Mouse (Mus musculus): ENCODE measurements around the gene Sh2b1.
A peak's percentile ranks its signal among the peaks of the same experiment; 100 is the strongest.
"Not testable (repeated sequence)": the region's sequence is repeated elsewhere in the genome, so short reads cannot be mapped to it uniquely, and the experiment has no call there.

Sh2b1 gene

GRCm38 (mm10) chr7:126474993-126475581 lies at the start of gene Sh2b1:
Gene Sh2b1, minus strand, starts transcription at chr7:126475424.
- DNase-seq = peak; percentile 87 to 90

GRCm38 (mm10) chr7:126523316-126523715 lies 48.1 kb upstream of the Sh2b1 start:
- DNase-seq = no peak

DNA sequence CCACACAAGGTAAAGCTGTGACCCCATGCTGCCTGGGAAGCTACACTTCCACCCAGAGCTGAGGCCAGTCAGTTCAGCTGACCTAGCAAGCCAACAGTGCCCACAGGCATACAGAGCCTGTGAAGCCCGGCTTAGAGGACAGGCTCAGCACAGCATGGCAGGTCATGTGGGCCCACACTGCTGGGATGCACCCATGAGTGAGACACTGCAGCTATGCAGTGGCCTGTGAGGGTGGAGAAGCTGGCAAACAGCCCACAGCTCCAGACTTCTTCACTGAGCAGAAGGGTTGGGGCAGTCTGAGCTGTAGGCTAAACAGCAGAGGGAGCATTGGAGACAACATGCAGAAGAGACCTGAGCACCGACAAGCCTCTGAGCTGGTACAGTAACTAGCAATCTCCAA lies 44.3 kb upstream of the Sh2b1 start:
- DNase-seq = no peak

DNA sequence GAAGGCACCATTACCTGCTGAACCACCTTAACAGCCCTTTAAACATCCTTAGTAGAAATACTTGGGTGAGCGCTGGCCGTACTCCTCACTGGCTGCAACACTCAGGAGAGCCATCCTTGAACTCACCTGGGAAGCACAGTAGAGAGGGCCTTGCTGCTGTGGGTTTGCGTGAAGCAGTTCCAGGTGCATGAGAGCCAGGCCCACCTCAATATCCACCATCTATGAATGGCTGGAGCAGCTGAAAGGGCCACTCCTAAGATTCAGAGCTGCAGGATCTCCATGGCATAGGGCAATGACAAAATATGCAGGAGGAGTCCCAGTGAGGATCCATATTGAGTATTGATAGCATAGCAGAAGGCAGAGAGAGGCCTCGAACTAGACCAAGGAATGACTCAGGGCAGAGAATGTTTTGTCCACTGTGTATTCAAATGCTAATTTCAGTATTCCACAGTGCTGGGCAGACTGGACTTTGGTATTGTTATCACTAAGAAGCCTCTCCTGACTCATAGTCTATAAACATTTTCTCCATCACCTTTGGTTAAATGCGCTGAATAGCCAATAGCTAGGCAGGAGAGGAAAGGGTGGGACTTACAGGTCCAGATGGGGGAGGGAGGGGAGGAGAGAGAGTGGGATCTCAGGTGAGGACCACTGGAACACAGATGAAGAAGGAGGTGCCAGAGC lies 43.2 kb upstream of the Sh2b1 start:
- DNase-seq = no peak

DNA sequence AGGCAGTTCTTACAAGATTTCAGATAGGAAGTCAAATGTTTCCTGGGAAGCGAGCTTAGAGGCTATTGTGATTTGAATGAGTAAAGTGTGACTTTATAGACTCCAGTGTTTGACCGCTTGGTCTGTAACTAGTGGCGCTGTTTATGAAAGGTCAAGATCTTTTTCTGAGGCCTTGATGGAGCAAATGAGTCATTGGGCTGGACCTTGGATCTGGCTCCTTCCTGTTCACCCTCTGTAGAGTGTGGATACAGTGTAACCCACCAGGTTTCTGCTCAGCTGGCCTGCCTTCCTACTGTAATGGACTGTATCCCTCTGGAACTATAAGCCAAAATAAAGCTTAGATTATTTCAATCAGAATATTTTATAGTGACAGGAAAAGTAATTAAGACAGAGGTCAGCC lies 36.1 kb upstream of the Sh2b1 start:
- DNase-seq = no peak

- DNase-seq = no peak
Observed at GRCm38 (mm10) chr7:126507126-126507778, 32.0 kb upstream of the Sh2b1 start.

GRCm38 (mm10) chr7:126504913-126505312 lies 29.7 kb upstream of the Sh2b1 start:
- DNase-seq = no peak

- peak; percentile 98 to 99 for DNase-seq
Observed at GRCm38 (mm10) chr7:126503273-126503878, 28.2 kb upstream of the Sh2b1 start, which contains the start of gene Atxn2l. Gene Atxn2l, minus strand, starts transcription at chr7:126503437.

DNA sequence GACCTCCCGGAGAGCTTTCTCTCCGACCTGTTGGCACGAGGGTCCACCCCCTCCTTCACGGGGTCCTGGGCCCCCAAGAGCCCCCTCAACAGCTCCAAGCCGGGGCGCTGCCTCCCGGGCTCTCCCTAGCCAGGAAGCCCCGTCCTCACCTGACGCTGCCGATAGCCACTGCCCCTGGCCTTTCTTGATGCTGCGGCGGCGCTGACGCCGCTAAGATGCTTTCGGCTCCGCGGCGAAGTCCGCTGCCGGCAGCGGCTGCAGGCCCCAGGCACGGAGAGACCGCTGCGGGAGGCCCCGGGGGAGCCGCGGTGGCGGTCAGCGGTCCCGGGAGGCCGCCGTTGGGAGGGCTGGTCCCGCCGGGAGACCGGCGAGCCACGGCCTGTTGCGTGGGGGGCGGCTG lies 27.5 kb upstream of the Sh2b1 start:
- DNase-seq = no peak

DNA sequence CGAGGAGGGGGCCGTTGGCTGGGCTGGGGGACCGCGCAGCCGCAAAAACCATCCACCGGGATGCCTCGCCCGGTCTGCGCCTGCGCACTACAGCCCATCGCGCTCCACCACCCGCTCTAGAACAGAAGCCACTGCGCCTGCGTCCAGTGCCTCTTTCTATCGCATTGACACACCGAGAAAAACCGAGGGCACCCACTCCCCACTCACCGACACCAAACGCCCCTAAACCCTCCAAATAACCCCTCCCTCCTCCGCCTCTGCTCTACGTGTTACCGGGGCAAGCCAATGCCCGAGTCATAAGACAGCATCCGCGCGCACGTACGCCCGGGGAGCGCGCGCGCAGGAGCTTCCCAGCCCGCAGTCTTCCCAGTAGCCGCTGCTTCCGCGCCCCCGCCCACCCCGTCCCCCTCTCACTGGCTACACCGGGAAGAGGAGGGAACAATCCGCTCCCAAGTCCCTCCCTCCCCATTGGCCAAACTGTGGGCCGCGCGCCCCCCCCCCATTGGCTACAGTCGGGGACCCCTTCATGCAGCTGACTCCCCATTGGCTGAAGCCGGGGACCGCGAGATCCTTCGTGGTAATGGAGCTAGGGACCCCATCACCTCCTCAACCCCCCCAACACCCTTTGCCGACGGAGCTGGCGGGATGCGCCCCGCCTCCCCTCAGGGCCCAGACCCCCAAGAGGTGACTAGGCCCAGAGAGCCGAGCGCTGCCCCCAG lies 27.0 kb upstream of the Sh2b1 start:
- peak; percentile 90 to 92 for DNase-seq

GRCm38 (mm10) chr7:126501684-126502022 lies 26.4 kb upstream of the Sh2b1 start:
- DNase-seq = no peak

GRCm38 (mm10) chr7:126499416-126499815 lies 24.2 kb upstream of the Sh2b1 start:
- no peak for DNase-seq

DNA sequence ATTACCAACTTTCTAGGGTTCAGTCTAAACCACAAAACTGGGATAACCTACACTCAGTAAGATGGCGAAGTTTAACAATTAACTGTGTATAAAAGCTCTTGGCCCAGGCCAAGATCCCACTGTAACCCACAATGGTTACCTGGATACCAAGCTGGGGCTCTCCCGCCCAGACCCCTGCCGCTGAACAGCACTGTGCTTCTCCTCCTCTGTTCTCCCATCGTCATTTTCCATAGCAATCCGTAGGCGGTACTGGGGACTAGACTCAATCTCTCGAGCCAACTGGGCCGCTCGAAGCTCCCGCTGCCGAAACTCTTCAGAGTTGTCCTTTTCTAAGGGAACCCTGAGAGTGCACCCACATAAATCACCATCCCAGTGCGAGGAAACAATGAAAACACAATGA lies 22.7 kb upstream of the Sh2b1 start:
- DNase-seq = no peak

DNA sequence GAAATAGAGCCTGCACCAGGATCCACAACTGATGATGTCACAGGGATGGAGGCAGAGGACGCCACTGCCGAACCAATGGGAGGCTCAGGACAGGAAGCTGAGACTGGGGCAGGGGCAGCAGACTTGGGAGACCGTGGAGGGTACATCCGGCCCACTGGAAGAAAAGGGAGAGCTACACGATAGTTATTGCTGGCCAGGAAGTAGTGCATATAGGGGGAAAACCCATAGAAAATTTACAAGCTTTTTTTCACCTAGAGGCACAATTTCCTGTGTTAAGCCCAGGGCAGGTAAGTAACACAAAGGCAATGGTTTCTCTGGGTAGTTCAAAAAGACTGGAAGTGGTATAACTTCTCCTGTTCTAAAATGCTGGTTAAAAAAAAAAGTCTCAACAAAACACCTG lies 21.3 kb upstream of the Sh2b1 start:
- DNase-seq = no peak

DNA sequence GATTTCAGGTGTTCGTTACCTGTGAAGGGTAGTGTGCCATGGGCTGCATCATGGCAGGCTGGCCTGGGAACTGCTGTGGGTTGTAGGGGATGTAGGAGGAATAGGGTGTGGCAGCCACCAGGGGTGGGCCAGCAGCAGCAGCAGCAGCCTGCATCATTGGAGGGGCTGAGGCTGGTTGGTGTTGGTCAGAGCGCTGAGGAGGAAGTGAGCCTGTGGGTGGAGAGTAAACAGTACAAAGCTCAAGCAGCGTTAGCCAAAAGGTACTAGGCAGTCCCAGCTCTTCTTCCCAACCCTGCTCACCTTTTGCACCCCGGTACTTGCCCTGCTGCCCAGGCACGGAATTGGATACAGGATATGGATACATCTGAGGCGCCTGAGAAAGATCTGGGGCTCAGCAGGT lies 18.9 kb upstream of the Sh2b1 start:
- DNase-seq = no peak

GRCm38 (mm10) chr7:126491973-126492372 lies 16.7 kb upstream of the Sh2b1 start:
- no peak for DNase-seq

DNA sequence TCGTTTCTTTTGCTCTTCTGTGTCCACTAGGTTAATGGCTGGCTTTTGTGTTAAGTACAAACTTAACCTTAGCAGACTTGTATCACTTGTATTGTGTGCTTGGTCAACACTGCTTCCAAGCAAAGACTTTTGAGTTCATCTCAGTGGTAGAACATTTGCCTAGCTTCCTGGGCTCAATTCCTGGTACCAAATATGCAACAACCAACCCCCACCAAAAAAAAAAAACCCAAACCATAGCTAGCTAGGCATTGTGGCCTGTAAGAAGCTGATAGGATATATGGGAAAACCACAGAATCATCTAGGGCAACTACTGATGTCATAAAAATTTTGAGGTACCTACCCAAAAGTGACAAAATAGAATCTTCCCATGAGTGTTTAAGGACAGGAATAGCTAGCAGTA lies 15.8 kb upstream of the Sh2b1 start:
- DNase-seq = no peak

DNA sequence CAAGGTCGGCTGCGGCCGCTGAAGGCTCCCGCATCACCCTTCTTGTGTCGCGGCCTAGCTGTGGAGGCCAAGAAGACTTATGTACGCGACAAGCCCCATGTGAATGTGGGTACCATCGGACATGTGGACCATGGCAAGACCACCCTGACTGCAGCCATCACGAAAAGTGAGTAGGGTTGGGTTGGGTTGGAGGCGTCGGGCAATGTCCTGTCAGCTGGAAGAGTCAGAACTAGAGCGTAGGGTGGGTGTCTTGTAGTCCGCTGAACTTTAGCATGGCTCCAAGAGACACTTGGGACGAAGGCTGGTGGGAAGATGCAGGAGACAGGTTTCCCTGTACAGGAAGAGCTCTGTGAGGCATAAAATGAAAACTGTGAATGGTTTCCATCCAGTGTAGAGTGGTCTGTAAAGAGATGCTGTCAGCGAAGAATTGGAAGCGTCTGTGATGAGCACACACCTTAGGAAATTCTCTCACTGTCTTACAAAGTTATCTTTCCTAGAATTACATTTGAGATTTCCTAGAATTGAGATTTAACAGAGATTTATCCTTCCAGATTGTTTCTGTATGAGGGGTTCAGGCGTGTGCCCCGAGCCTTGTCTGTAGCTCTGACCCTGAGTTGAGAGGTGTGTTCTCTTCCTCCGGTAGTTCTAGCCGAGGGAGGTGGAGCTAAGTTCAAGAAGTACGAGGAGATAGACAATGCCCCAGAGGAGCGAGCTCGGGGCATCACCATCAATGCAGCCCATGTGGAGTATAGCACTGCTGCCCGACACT lies 12.6 kb upstream of the Sh2b1 start:
- not testable (repeated sequence) for DNase-seq

GRCm38 (mm10) chr7:126487052-126487483 lies 11.8 kb upstream of the Sh2b1 start, which contains the start of gene Tufm:
Gene Tufm, plus strand, starts transcription at chr7:126487361.
- peak; percentile 97 to 98 for DNase-seq

GRCm38 (mm10) chr7:126482392-126482871 lies 7.2 kb upstream of the Sh2b1 start:
- peak; percentile 94 to 96 for DNase-seq

- DNase-seq = no peak
Observed at GRCm38 (mm10) chr7:126481699-126482098, 6.5 kb upstream of the Sh2b1 start.

- DNase-seq = peak in 1 of 2 experiments; percentile 23
Observed at GRCm38 (mm10) chr7:126474486-126474955, 703 bp downstream of the Sh2b1 start.

All from kidney, adult 8-10 months (tissue).